Mouse (Mus musculus) spleen, postnatal 14 days (tissue): ENCODE results near the gene Rad51ap2.

Experiments
- DNase-seq, 2 experiments: peaks; one replicate each; pipeline ENCODE4 v3.0.0; 2021 to 2022; ENCODE audit warnings: low spot score in 2 of 2

Gene Rad51ap2

DNA sequence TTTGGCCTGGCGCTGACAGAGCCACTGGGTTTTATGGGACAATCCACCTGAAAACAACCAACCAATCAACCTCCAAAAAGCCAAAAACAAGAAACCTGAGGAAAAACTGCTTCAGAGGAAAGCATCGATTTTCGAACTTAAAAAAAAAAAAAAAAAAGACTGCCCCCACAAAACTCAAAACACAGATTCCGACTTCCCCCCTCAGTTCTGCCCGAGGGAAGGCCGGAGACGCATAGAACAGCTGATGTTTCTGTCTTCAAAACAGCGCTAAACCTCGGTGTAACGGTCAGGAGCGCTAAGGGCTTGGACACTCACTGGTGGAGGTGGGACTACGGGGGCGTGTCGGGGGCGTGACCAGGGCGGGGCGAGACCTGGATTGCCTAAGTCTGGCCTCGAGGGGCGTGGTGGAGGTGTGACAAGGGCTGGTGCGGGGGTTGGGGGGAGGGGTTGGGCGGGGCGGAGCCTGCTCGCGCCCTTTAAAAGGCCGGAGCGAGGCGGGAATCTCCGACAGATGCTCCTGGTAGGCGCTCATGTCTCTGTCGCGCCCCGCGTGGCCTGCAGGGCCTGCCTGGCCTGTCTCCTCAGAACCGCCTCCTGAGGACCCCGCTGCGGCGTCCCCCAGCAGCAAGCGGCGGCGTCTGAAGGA, at the start of gene Rad51ap2:
Gene Rad51ap2 (plus strand): TSS at position 531 of the 646 bp plus-strand sequence.
- DNase-seq: no peak

DNA sequence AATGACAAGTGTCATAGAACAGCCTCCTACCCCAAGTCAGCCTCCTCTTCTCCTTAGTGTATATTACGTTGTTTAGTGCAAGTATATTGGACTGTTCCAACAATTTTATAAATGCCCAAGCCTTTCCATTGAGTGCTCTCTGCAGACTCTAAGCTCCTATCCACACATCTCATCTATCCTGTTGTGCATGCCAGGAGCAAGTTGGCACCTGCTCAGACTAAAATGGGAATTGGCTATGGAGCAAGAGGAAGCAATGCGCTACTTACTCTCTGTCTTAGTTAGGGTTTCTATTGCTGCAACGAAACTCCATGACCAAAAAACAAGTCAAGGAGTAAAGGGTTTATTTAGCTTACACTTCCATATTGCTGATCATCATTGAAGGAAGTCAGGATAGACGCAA, 48.2 kb upstream of the Rad51ap2 start:
- DNase-seq: no peak

DNA sequence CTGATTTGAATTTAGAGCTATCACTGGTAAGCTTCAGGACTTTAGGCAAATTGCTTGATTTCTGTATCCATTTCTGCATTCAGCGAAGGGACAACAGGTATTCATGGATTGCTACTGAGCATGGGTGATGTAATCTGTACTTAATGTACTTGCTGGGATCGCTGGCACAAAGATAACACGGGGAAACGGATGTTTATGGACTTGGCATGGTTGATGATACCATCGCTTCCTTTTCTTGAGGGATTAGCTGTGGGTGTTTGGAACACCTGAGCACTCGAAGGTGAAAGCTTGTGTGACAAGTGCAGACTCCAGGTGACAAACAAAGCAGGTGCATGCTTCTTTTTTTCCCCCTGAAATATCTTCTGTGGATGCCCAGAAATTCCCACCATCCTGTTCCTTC, 37.8 kb upstream of the Rad51ap2 start:
- DNase-seq: no peak

DNA sequence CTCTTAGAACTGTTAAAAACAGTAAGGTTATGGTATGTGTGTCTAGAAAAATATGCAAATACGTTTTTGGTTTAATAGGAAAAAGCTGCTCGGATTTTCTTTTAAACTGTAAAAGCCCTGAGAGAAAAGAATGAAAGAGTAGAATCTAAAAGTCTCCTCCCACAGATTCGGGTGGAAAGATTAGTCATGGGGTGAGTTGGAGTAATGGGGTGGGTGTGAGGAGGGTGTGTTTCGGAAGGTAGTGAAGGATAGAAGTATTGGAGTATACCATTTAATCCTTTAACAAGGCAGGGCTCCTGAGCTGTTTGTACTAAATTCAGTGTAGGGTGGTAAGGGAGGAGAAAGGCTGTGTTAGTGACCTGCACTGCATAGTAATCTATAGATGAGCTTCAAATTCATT, 28.5 kb upstream of the Rad51ap2 start:
- no peak for DNase-seq

DNA sequence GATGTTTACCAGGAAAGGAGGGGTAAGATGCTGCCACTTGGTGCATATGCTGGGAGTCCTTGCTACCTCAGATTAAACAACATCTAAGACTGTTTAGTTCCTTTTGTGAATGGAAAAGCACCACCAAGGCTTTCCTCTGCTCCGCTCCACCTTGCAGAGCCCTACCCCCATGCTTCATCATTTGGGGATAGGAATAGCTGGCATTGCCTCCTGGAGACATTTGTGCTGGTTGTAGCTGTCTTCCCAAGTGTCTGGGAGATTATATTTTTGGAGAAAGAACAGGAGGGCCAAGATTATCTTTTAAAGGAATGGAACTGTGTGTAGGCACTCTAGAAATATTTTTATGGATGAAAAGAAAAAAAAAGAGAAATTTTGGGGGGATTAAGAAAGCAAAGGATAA, 22.8 kb upstream of the Rad51ap2 start:
- DNase-seq: no peak

DNA sequence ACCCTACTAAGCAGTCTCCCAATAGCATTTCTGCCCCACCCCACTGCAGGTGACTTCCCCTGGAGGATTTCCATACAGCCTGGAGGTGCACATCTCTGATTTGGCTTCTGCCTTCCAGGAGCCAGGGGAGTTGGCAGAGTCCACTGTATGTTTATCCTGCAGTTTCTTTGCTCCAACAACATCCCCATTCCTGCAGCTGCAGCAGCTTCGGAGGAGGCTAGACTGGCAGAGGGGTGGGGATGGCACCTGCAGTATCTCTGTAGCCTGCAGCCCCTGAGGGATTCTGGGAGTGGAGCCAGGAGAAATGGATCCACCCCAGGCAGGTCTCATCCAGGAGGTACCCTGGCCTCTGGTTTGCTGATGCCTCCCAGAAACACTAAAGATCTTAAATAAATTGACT, 22.2 kb upstream of the Rad51ap2 start:
- DNase-seq: no peak

DNA sequence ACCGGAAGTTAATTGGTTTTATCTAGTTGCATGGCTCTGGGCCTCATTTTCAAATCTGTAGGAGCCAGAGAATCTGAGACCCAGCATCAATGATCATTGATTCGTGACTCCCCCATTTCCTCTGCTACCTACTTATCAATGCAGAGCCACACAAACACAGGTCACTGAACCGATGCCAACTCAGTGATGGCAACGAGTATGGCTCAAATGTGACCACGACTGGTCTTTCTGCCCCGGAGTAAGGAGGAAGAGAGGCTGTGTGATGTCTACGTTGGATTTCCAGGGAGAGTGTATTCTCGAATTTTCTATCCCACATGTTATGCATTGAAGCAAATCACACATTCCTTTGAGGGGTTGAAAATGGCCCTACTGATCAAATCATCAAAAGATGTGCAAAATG, 21.4 kb upstream of the Rad51ap2 start:
- no peak for DNase-seq

DNA sequence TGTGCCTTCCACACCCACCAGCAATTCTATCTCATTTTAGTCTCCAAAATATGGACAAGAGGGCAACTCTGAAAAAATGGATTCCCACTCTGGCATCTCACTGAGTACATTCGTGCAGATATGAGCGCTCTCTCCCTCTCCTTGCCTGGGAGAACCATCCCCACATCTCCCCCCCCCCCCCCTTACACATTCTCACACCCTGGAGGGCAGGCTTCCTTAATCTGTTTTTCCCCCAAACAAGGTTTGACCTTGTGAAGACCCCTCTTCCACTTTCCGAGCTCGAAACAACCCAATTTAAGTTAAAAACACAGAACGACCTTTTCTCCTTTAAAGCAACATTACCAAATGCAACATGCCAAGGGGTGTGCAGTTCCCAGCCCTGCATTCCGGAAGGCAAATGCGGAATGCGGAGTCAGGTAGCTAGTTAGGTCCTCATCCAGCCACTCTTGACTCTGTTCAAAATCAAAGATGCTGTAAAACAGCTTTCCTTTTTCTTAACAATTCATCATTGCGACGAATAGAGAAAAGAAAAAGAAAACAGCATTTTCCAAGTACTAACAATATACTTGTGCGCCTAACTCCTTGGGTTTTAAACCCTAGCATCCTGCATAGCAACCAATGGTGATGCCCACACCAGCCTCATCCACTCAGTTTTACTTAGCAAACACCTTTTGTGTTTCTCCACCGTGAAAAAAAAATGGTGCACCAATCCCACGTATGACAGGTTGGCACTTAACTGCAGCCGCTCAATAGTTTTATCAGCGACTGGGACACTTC, 20.4 kb upstream of the Rad51ap2 start:
- DNase-seq: no peak

DNA sequence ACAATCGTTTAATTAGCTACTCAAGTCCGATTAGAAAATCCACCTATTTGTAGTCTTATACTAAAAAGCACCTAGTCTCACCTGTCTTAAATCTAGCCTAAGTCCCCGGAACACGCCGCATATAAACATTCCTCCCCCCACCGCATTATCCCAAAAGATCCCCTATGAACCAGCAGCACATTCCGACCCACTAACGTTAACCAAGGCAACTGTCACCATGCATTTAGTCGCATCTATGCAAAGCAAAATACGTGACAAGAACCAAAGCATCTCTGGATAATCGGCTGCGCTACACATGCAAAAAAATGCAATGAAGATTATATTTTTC, 19.9 kb upstream of the Rad51ap2 start:
- DNase-seq: no peak

DNA sequence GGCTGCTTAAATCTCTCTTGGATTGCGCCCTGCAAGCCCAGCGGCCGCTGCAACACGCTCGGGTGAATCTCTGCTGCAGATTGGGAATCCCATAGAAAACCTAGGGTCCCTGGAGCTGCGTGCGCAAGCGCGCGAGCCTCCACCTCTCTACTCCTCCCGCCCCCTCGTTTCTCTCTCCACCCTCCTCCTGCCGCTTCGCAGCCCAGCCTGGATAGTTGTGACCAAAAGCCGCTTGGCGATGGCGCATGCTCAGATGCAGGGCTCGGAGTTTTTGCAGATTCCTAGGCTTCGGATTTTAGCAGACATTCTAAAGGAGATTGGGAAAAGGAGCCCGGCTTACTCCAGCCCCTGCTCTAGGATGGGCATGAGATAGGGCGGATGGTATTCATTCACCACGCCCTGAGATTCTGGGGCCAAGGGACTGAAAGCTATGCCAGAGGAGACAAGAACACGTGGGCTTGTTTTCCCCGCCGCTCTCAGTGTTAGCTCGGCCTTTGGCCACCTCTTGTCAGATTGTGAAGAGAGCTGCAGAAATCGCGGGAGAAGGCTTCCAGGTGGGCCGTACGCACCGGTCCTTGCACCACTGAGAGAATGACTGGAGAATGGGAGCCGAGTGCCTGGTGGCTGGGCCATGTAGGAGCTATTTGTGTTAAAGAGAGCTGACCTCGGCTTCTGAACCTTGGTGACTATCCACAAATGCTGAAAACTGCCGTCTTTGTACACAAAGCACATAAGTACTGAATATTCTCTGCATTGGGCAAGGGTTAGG, 19.2 kb upstream of the Rad51ap2 start, which contains the start of gene Vsnl1:
Gene Vsnl1 (minus strand): TSS at position 117 of the 769 bp plus-strand sequence.
- no peak for DNase-seq

DNA sequence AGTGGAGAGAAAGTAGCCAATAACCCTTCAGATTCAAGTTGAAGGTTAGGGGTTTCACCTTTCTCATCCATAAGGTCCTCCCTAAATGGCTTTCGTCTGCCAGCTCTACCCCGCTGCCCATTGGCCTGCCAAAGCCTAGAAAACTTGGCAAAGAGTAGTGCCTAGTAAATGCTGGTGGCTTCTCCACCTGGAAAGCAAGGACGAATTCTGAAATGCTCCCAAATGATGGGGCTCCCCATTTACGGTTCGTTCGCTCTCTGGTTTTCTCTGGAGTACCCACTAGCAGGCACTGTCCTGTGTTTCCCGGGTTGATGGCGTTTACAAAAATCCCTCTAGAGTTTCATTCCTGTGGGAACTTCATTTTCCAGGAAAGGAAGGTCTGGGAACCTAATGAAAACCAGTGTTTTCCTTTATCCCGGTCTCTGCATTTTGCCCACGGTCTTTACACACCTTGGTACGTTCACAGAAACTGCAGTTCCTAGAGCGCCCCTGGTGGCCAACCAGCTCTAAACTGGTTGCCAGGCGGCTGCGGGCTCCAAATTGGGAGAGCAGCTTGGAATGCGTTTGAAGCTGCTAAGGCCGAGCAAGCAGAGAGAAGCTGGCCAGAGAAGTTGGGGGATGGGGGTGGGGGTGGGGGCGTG, 18.5 kb upstream of the Rad51ap2 start:
- no peak for DNase-seq

DNA sequence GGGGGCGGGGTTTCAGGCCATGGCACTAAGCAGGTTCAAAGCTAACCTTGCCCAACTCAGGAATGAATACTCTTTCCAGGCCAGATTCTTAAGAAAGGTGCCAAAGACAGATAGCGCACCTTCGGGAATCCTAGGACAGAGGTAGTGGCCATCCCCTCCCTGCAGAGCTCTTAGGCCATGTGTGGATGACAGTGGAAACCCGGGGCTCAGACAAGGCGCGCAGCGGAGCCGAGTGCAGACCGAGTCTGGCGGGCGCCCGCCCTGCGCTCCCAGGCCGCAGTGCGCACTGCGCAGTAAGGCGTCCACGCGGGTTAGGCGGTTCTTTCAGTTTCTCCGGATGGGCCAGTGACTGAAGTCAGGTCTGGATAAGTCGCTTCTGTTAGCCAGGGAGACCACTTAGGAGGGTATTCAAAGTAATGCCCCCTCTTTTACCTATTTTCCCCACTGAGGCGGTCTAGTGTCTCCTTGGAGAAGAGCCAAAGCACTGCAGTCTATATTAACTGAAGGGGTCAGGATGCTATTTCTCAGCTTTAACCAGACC, 17.9 kb upstream of the Rad51ap2 start:
- DNase-seq: no peak

DNA sequence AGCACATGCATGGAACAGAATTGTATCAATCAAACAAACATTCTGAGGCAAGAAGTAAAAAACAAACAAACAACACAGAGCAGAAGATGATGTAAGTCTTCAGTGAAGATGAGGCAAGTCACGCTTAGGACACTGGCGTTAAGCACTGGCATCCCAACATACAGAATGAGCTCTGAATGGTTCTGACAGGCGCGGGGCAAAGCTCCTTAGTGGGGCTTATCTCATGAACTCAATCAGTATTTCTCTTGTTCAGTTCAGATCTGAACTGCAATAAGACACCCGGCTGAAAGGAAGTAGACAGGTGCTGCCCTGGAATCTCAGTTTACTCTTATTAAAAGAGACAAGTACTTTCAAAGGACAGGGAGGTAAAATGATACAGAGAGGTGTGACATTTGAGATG, 1.7 kb upstream of the Rad51ap2 start:
- DNase-seq: no peak

DNA sequence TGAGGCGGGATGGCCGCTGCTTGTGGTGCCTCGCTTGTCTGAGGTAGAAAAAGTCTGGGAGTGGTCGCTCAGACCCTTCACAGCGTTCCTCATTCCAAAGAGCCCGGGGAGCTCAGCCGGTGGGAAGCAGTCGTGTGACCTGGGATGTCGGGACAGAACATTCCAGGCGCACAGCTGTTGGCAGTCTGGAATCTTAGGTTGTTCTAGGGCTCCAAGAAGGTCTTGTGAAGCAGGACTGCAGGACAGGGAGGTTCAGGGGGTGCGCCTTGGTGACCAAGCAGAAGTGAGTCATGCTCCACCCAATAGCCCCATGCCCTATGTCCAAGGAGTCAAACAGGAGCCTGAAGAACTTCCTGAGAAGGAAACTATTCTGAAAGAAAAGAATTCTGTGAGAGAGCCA, 334 bp downstream of the Rad51ap2 start:
- DNase-seq: no peak

DNA sequence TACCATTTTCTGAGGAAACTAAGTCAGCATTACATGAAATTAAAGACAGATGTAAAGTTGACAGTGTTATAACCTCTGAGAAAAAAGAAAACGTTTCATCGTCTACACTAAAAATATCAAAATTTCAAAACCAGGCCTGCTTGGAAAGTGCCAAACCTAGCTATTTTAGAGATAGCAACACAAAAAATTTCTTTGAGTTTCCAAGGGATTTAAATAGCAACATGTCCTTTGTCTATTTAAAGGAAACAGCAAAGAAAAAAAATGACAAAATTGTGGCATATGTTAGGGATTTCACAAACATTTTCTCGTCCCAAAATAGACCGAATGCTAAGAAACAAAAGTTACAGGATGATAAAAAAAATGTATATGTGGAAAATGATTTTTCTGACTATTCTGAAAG, 753 bp downstream of the Rad51ap2 start:
- DNase-seq: no peak
